Mouse (Mus musculus) stomach, embryonic 14.5 days (tissue): ENCODE measurements around the gene Mbnl2. TPM values are rescaled to one million over a fixed set of nuclear protein-coding genes. Genes with fewer than 3 reads are reported as not detected.

Experiments used
- ATAC-seq: fragments of 200-750 bp; cut with Nextera tagmentation; 2 replicates; pipeline ENCODE4 v1.8.0; 2017; ENCODE audit warnings: low read depth, moderate TSS enrichment; ENCODE audit not compliant: insufficient number of reproducible peaks, insufficient read depth, low FRiP score
- H3K27ac ChIP-seq: fragments of 300-500 bp; sonication (generic); 2 replicates; pipeline ENCODE4 v1.5.1; 2014; ENCODE audit warnings: mild to moderate bottlenecking, low read length, moderate library complexity, mixed read lengths
- H3K27me3 ChIP-seq: fragments of 300-500 bp; sonication (generic); 2 replicates; pipeline ENCODE4 v1.6.1; 2014; ENCODE audit warnings: low read length, control low read depth, mixed read lengths; ENCODE audit not compliant: control insufficient read depth, insufficient read depth
- H3K36me3 ChIP-seq: fragments of 300-500 bp; sonication (generic); 2 replicates; pipeline ENCODE4 v1.6.1; 2014; ENCODE audit warnings: mild to moderate bottlenecking, control low read depth, low read length, moderate library complexity, mixed read lengths; ENCODE audit not compliant: control insufficient read depth, insufficient read depth
- H3K4me1 ChIP-seq: fragments of 300-500 bp; sonication (generic); 2 replicates; pipeline ENCODE4 v1.6.1; 2014; ENCODE audit warnings: low read length, control low read depth, mixed read lengths; ENCODE audit not compliant: control insufficient read depth, insufficient read depth
- H3K4me2 ChIP-seq: fragments of 300-500 bp; sonication (generic); replicated peaks from 2 replicates; pipeline ENCODE4 v1.6.1; 2014; ENCODE audit warnings: low read depth, low read length, control low read depth
- H3K4me3 ChIP-seq: fragments of 300-500 bp; sonication (generic); 2 replicates; pipeline ENCODE4 v1.5.1; 2014; ENCODE audit warnings: low read depth, low read length, control low read depth
- H3K9ac ChIP-seq: fragments of 300-500 bp; sonication (generic); replicated peaks from 2 replicates; pipeline ENCODE4 v1.6.1; 2014; ENCODE audit warnings: low read depth, mild to moderate bottlenecking, control low read depth, low read length, moderate library complexity, mixed read lengths
- H3K9me3 ChIP-seq: fragments of 300-500 bp; sonication (generic); 2 replicates; pipeline ENCODE4 v1.6.1; 2016; ENCODE audit warnings: low read depth, low read length, control low read depth; ENCODE audit not compliant: control insufficient read depth
- WGBS: fragments of 180-500 bp; shearing (Covaris S2); extraction: QIAGEN DNeasy Blood & Tissue Kit; methylation state at CpG from one replicate; pipeline ENCODE4 v1.1.7; 2014; 5-methylcytosine and 5-hydroxymethylcytosine counted together
- polyA plus RNA-seq: library from polyadenylated mRNA; unstranded; fragments of >200 nt; fragmentation: Nextera tagmentation; extraction: Ambion mirVana; gene quantifications from 2 replicates; pipeline ENCODE4 v1.2.1, GENCODE M21; 2014

The Mbnl2 gene
- polyA plus RNA-seq, 1 experiment from 2014 or later, result 119 TPM

DNA sequence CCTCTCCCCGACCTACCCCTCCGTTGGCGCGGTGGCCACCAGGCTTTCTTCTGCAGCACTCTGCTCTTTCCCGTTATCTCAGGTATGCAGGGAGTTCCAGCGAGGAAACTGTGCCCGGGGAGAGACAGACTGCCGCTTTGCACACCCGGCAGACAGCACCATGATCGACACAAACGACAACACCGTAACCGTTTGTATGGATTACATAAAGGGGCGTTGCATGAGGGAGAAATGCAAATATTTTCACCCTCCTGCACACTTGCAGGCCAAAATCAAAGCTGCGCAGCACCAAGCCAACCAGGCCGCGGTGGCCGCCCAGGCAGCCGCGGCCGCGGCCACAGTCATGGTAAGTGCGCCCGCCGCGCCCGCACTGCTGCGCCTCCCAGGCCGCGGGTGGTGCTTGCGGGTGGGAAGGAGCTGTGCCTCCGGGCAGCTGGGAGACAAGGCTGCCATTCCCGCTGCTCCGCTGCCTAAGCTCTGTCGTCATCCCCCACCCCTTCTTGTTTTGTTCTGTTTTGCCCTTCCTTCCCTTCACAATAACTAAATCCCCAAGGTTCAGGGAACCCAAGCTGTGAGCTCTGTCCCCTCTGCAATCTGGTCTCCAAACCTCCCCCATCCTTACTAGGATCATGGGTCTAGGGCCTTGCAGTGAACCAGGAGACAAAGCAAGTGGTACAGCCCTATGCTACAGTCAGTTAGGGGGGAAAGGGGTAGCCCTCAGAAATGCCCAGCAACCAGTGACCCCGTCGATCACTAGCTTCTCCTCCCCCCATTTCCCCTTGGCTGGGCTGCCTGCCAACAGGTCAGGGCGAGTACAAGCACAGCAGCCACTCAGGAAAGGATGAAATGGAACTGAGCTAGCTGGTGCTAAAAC lies 113.6 kb downstream of the Mbnl2 start:
- Histone ChIP-seq H3K4me2 (peak overlapping the region; percentile 13; the same call in 1 of the 2 replicates), H3K27ac (peak overlapping the region; percentile 33; the same call in 1 of the 2 replicates), H3K4me3 (no peak overlapping the region), H3K9ac (no peak overlapping the region), H3K4me1 (0 out of 2 replicates have a peak, but pooled peaks cover 4% of the 10 kb centered on the region), H3K36me3 (peaks cover 13% of the 10 kb centered on the region), H3K9me3 (no peaks in the 10 kb centered on the region), H3K27me3 (no peaks in the 10 kb centered on the region)
- 0 out of 2 replicates have a peak, but pooled peaks have one; percentile 44 for ATAC-seq
- 15% methylated on average over 38 of the region's 38 CpGs for WGBS

DNA sequence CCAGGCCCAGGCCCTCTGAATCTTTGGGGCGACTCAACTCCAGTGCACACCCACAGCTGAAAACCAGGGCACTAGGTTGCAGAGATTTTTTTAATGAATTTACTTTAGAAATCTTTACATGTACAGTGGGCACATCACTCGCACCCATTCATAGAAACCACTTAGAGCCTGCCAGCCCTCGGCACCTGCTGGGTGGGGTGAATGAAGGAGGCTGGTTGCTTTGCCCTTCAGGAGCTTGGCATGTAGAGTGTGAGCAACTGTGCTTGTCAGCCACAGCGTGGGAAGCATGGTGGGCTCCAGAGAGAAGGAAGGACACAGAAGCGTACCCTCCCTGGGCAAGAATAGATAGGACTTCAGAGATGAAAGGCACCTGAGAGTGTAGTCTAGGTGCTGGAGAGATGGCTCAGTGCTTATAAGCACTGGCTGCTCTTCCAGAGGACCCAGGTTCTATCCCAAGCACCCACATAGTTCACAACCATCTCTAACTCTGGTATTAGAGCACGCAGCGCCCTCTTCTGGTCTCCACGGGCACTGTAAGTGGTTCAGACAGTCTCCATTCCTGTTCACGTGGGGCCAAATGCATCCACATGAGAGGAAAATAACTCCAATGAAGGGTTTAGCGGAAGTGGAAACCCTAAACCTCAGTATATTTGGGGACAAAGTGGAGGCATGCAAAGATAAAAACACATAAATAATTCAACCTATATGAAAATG lies 114.9 kb downstream of the Mbnl2 start:
- 93% methylated on average over 10 of the region's 10 CpGs for WGBS
- Histone ChIP-seq H3K36me3 (peaks cover 13% of the 10 kb centered on the region), H3K4me2 (no peak overlapping the region), H3K9me3 (no peaks in the 10 kb centered on the region), H3K27me3 (no peaks in the 10 kb centered on the region), H3K4me3 (no peak overlapping the region), H3K27ac (no peak overlapping the region), H3K4me1 (0 out of 2 replicates have a peak, but pooled peaks cover 4% of the 10 kb centered on the region), H3K9ac (no peak overlapping the region)
- ATAC-seq, result no peak

DNA sequence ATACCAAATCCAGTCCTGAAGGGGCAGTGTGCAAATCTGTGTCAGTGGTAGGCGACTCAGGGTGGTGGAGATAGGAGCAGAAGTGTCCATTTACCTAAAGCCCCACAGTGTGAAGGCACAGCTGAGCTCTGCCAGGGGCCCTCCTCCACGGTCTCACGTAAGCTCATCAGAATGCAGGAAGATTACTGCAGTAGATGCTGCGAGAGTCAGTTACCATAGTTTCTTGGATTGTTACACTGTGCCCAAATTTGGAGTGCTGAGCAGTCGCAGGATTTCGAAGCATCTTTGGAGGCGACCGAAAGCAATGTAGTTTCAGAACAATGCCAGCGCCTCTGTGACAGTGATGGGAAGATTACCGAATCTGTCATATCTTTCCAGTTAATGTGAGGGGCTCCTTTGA lies 116.2 kb downstream of the Mbnl2 start:
- Histone ChIP-seq H3K9ac (no peak overlapping the region), H3K27ac (no peak overlapping the region), H3K4me2 (no peak overlapping the region), H3K4me3 (no peak overlapping the region), H3K36me3 (peaks cover 13% of the 10 kb centered on the region), H3K27me3 (no peaks in the 10 kb centered on the region), H3K4me1 (0 out of 2 replicates have a peak, but pooled peaks cover 4% of the 10 kb centered on the region), H3K9me3 (no peaks in the 10 kb centered on the region)
- ATAC-seq, result no peak
- WGBS, result 88% methylated on average over 10 of the region's 10 CpGs

DNA sequence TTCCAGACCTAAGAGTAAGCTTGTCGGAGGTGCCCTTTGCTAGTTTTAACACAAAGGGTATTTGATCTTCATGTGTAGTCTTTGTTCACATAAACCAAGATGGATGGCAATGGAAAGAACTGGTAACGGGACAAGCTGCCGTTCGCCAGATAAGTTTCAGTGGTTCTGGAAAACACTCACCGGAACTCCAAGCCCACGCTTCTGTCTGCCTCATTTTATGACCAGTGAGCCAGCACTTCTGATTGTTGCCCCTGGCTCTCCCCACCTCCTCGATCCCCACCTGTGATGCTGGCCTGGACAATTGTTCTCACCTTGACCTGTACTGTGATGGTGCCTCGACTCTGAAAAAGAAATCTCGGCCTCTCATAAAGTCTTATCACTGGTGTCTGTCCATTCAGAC lies 117.0 kb downstream of the Mbnl2 start:
- ATAC-seq, result no peak
- WGBS, result 84% methylated on average over 9 of the region's 9 CpGs
- H3K4me3 ChIP-seq, result no peak overlapping the region
- no peak overlapping the region for H3K4me2 ChIP-seq
- H3K36me3 ChIP-seq, result peaks cover 13% of the 10 kb centered on the region
- H3K4me1 ChIP-seq, result 0 out of 2 replicates have a peak, but pooled peaks cover 4% of the 10 kb centered on the region
- H3K27me3 ChIP-seq, result no peaks in the 10 kb centered on the region
- no peak overlapping the region for H3K27ac ChIP-seq
- H3K9me3 ChIP-seq, result no peaks in the 10 kb centered on the region
- no peak overlapping the region for H3K9ac ChIP-seq

DNA sequence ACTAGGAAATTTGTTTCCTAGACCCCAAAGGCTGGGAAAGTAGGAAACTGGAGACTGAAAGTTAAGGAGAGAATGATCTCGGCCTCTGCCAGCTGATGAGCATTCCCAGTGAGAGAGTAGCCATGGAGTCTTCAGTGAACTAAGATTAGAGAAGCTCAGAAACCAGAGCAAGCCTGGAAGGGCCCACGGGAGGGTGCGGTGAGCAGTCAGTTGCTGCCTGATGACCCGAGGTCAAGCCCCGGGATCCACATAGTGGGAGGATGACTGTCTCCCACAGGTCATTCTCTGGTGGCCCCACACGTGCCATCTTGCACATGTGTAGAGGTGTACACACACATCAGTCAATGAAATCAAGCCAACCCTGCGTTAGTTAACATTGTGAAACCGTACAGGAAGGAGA lies 118.0 kb downstream of the Mbnl2 start:
- Histone ChIP-seq H3K9ac (no peak overlapping the region), H3K9me3 (no peaks in the 10 kb centered on the region), H3K27me3 (no peaks in the 10 kb centered on the region), H3K4me2 (no peak overlapping the region), H3K4me3 (no peak overlapping the region), H3K36me3 (peaks cover 13% of the 10 kb centered on the region), H3K27ac (no peak overlapping the region), H3K4me1 (0 out of 2 replicates have a peak, but pooled peaks cover 4% of the 10 kb centered on the region)
- WGBS, result 83% methylated on average over 8 of the region's 8 CpGs
- no peak for ATAC-seq

DNA sequence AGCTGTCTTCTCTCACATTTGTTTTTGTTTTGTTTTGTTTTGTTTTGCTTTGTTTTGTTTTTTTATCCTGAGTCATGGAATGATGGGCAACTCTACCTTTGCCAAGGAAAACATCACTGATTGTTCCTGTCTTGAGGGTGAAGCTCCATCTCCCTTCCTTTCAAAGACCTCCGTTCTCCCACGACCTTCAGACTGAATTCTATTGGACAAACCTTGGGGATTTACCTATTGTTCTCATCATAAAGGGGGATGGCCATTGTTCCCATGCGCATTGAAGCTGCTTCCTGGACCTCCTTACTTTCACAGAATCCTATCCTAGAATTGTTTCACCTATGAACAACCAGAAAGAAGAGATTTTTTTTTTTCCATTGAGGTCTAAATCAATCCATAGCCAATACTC lies 118.7 kb downstream of the Mbnl2 start:
- no peak overlapping the region for H3K4me3 ChIP-seq
- H3K4me1 ChIP-seq, result no peaks in the 10 kb centered on the region
- ATAC-seq, result no peak
- no peaks in the 10 kb centered on the region for H3K9me3 ChIP-seq
- H3K36me3 ChIP-seq, result peaks cover 14% of the 10 kb centered on the region
- H3K4me2 ChIP-seq, result no peak overlapping the region
- H3K9ac ChIP-seq, result no peak overlapping the region
- H3K27ac ChIP-seq, result no peak overlapping the region
- H3K27me3 ChIP-seq, result no peaks in the 10 kb centered on the region
- 78% methylated on average over 3 of the region's 3 CpGs for WGBS

DNA sequence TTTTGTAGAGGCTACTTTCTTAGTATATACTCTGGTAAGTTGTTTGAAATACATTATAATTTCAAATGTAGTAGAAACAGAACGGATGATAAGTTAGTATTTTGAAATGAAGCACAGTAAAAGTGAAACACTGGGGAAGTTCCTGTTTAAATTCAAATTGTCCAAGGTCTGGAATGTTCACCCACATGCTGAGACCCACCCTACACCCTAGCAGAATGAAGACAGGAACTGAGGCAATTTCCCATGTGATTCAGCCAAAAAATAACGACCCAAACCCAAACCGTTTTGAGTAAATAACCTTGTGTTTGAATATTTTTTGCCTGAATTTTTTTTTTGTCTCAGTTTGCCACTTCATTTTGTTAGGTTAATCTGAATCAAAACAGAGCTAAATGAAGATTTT lies 119.4 kb downstream of the Mbnl2 start:
- Histone ChIP-seq H3K36me3 (peaks cover 17% of the 10 kb centered on the region), H3K4me3 (no peak overlapping the region), H3K27ac (no peak overlapping the region), H3K9me3 (no peaks in the 10 kb centered on the region), H3K9ac (no peak overlapping the region), H3K4me1 (no peaks in the 10 kb centered on the region), H3K4me2 (no peak overlapping the region), H3K27me3 (no peaks in the 10 kb centered on the region)
- 81% methylated on average over 3 of the region's 3 CpGs for WGBS
- ATAC-seq, result no peak

DNA sequence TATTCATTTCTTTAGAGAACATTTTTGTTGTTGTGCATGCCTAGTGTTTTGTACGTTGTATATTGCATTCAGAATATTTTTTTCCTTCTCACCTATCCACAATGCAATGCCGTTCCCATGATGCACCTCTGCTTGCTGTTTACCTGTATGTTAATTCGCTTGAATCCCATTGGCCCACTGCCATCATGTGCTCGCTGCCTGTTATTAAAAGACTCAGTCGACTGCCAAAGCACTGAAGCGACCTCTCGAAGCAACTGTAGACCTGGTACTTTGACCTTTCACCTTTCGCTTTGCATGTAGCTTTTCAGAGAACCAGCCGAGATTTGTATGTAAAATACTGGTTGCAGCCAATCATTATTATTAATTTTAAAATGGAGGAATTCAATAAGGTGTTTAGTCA lies 120.0 kb downstream of the Mbnl2 start:
- Histone ChIP-seq H3K9ac (no peak overlapping the region), H3K4me3 (no peak overlapping the region), H3K4me2 (no peak overlapping the region), H3K4me1 (no peaks in the 10 kb centered on the region), H3K36me3 (peaks cover 14% of the 10 kb centered on the region), H3K27ac (no peak overlapping the region), H3K27me3 (no peaks in the 10 kb centered on the region), H3K9me3 (no peaks in the 10 kb centered on the region)
- 88% methylated on average over 9 of the region's 9 CpGs for WGBS
- no peak for ATAC-seq
